Mouse (Mus musculus) heart, adult 18-20 months (tissue): ENCODE measurements at regions not wholly inside any gene's neighbourhood (a gene's known extent, or its start where the extent isn't known, plus 50 kb on each side); places are given as distances from the start of the nearest gene placed in this dataset.

ENCODE experiments used
- DNase-seq, 2 experiments: peaks; one replicate each; pipeline ENCODE4 v3.0.0; 2021 to 2022; ENCODE audit warnings: mixed read lengths in 1 of 2

- no peak for DNase-seq
These were observed 58.3 kb upstream of the N6amt1 start for GRCm38 (mm10) chr16:87295727-87296126.

GRCm38 (mm10) chr16:87292826-87293225 lies 61.2 kb upstream of the N6amt1 start:
- no peak for DNase-seq

- DNase-seq: no peak
These were observed 62.3 kb upstream of the N6amt1 start for GRCm38 (mm10) chr16:87291716-87292115.

- DNase-seq: no peak
These were observed 68.3 kb upstream of the N6amt1 start for GRCm38 (mm10) chr16:87285639-87286038.

- DNase-seq: no peak
These were observed 69.0 kb upstream of the N6amt1 start for GRCm38 (mm10) chr16:87284835-87285510.

GRCm38 (mm10) chr16:87278518-87278917 lies 75.5 kb upstream of the N6amt1 start:
- DNase-seq: peak in 1 of 2 experiments; percentile 51

GRCm38 (mm10) chr16:87272363-87272762 lies 81.6 kb upstream of the N6amt1 start:
- DNase-seq: no peak

- peak; percentile 57 to 75 for DNase-seq
These were observed 85.8 kb upstream of the N6amt1 start for GRCm38 (mm10) chr16:87267954-87268804.

GRCm38 (mm10) chr16:87267517-87267916 lies 86.5 kb upstream of the N6amt1 start:
- no peak for DNase-seq

GRCm38 (mm10) chr16:87263571-87263970 lies 90.4 kb upstream of the N6amt1 start:
- peak; percentile 83 to 91 for DNase-seq

- DNase-seq: peak in 1 of 2 experiments; percentile 39
These were observed 90.9 kb upstream of the N6amt1 start for GRCm38 (mm10) chr16:87263041-87263440.

- DNase-seq: no peak
These were observed 91.5 kb upstream of the N6amt1 start for GRCm38 (mm10) chr16:87262497-87262896.

GRCm38 (mm10) chr16:87261527-87261926 lies 92.5 kb upstream of the N6amt1 start:
- peak; percentile 83 to 93 for DNase-seq

- no peak for DNase-seq
These were observed 99.2 kb upstream of the N6amt1 start for GRCm38 (mm10) chr16:87254736-87255135.

GRCm38 (mm10) chr16:87250531-87250930 lies 103.5 kb upstream of the N6amt1 start:
- DNase-seq: peak; percentile 33 to 48

GRCm38 (mm10) chr16:87249903-87250302 lies 104.1 kb upstream of the N6amt1 start:
- peak in 1 of 2 experiments; percentile 61 for DNase-seq

- peak in 1 of 2 experiments; percentile 87 for DNase-seq
These were observed 105.4 kb upstream of the N6amt1 start for GRCm38 (mm10) chr16:87248501-87249030.

- peak; percentile 82 to 83 for DNase-seq
These were observed 107.8 kb upstream of the N6amt1 start for GRCm38 (mm10) chr16:87245933-87246791.

GRCm38 (mm10) chr16:87245441-87245840 lies 108.5 kb upstream of the N6amt1 start:
- no peak for DNase-seq

GRCm38 (mm10) chr16:87242027-87242426 lies 112.0 kb upstream of the N6amt1 start:
- no peak for DNase-seq

- DNase-seq: no peak
These were observed 114.9 kb upstream of the N6amt1 start for GRCm38 (mm10) chr16:87239105-87239504.

- no peak for DNase-seq
These were observed 119.8 kb upstream of the N6amt1 start for GRCm38 (mm10) chr16:87234199-87234598.
